Mouse (Mus musculus) stomach, adult 2 months (tissue): ENCODE results near the gene Dnajb12. TPM values are rescaled to one million over a fixed set of nuclear protein-coding genes. Genes with fewer than 3 reads are reported as not detected.

Experiments
- polyA plus RNA-seq: library from polyadenylated mRNA; depleted of rRNA; stranded (reverse); fragments of >200 nt; gene quantifications from 2 replicates; pipeline ENCODE4 v1.2.3, GENCODE M21; 2012; rRNA removed

Gene Dnajb12
- polyA plus RNA-seq: 23.5 and 26.3 TPM in 2 replicates

GRCm38 (mm10) chr10:59879255-59880028, at the start of gene Dnajb12:
Gene Dnajb12 (plus strand): TSS chr10:59879556.

Other genes with a start within 250 kb of the Dnajb12 start
- 34.2 and 36.6 TPM in 2 replicates for gene Micu1, start 177.1 kb upstream of the Dnajb12 start, polyA plus RNA-seq
- 48.4 and 65.8 TPM in 2 replicates for gene Ddit4, start 72.3 kb downstream of the Dnajb12 start, polyA plus RNA-seq
- 9.6 and 10.1 TPM in 2 replicates for gene Ascc1, start 123.2 kb downstream of the Dnajb12 start, polyA plus RNA-seq
- 18.4 and 18.9 TPM in 2 replicates for gene Anapc16, start 123.6 kb downstream of the Dnajb12 start, polyA plus RNA-seq
- 2.5 and 3.0 TPM in 2 replicates for gene Spock2, start 226.7 kb downstream of the Dnajb12 start, polyA plus RNA-seq